Mouse (Mus musculus) olfactory bulb, adult 2 months (tissue): ENCODE results near the gene Olfr312.

Experiments
- CTCF ChIP-seq: fragments of 200-500 bp; IDR thresholded peaks from 2 replicates; pipeline ENCODE4 v1.5.1; 2012; ENCODE audit warnings: low read depth, mild to moderate bottlenecking, low read length, moderate library complexity; ENCODE audit not compliant: insufficient read depth
- POLR2A ChIP-seq: fragments of 200-500 bp; IDR thresholded peaks from 2 replicates; pipeline ENCODE4 v1.6.1; 2012; ENCODE audit warnings: mild to moderate bottlenecking, low read depth, low read length, moderate library complexity; ENCODE audit not compliant: insufficient read depth

DNA sequence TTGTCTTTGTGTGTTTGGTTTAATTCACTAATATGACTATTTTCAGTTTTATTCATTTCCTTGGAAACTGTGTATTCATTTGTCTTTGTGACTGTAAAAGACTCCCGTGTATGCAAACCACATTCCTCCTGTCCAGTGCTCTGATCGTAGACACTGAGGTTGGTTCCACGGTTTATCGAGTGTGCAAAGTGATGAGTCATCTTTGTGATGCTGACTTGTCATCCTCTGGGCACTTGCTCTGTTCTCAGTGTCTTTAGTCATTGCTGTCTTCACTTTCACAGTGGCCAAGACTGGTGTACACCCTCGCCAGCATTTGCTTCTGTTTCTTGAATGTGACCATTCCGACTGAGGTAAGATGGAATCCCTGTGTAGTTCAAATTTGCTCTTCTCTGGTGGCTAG, 38.4 kb upstream of the Olfr312 start:
- no peak for TF ChIP-seq CTCF
- TF ChIP-seq POLR2A = no peak
